ENCODE assay signal across 21 mouse cellular contexts in the genomic region with DNA sequence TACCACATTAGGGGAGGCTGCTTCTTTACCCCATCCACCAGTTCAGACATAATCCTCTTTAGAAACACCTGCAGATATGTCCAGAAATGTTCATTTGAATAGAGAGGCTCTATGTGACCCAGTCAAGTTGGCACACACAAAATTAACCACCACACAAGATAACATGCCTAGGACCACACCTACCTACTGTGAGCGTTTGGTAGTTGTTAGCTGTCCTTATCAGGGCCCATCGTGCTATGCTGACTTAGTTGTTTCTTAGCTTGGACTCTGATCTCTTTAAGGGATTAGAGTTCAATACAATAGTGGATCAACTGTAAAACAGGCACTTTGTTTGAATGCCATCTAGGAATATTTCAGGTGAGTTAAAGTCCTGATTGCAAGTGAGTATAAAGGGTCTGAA.
"Had no signal": no experiment of that assay in that cellular context is flagged by ENCODE, and none has a peak within 500 bp of the region (broad histone marks: within the 10 kb centered on the region; RNA-seq: fewer than 3 reads in every experiment).

No protein-coding gene starts in this region.

- H3K4me1 ChIP-seq: lung, embryonic 15.5 days; midbrain, embryonic 15.5 days; neural tube, embryonic 15.5 days had no signal

- H3K36me3 ChIP-seq: kidney, embryonic 15.5 days; limb, embryonic 10.5 days; limb, embryonic 13.5 days; lung, embryonic 15.5 days; midbrain, embryonic 12.5 days; midbrain, embryonic 15.5 days; neural tube, embryonic 12.5 days; neural tube, embryonic 15.5 days had no signal

- DNase-seq: kidney, adult 11 months; kidney, adult 8-10 months; kidney, postnatal 10 days; kidney, postnatal 36 days; layer of hippocampus, postnatal 36 days; lung, adult 18-20 months; lung, postnatal 10 days; lung, postnatal 36 days; retina, postnatal 1 day; right cerebral cortex, postnatal 25 days; thymus, adult 18-20 months; thymus, postnatal 36 days had no signal

- H3K4me3 ChIP-seq: kidney, embryonic 15.5 days; left cerebral cortex, adult 2 months; limb, embryonic 10.5 days; limb, embryonic 13.5 days; lung, embryonic 15.5 days; midbrain, embryonic 12.5 days; midbrain, embryonic 15.5 days; neural tube, embryonic 12.5 days; neural tube, embryonic 15.5 days had no signal

- H3K9me3 ChIP-seq: kidney, embryonic 15.5 days; limb, embryonic 10.5 days; lung, embryonic 15.5 days; midbrain, embryonic 12.5 days; midbrain, embryonic 15.5 days; neural tube, embryonic 12.5 days; neural tube, embryonic 15.5 days had no signal

- H3K9ac ChIP-seq: kidney, embryonic 15.5 days; limb, embryonic 13.5 days; lung, embryonic 15.5 days; midbrain, embryonic 12.5 days; midbrain, embryonic 15.5 days; neural tube, embryonic 12.5 days; neural tube, embryonic 15.5 days had no signal

- H3K27me3 ChIP-seq: kidney, embryonic 15.5 days; limb, embryonic 13.5 days; lung, embryonic 15.5 days; midbrain, embryonic 12.5 days; midbrain, embryonic 15.5 days; neural tube, embryonic 12.5 days; neural tube, embryonic 15.5 days had no signal

- H3K27ac ChIP-seq: kidney, embryonic 15.5 days; left cerebral cortex, adult 2 months; limb, embryonic 10.5 days; limb, embryonic 13.5 days; lung, embryonic 15.5 days; midbrain, embryonic 12.5 days; midbrain, embryonic 15.5 days; neural tube, embryonic 12.5 days; neural tube, embryonic 15.5 days had no signal

- ATAC-seq: midbrain, embryonic 15.5 days had no signal

- H3K4me2 ChIP-seq: kidney, embryonic 15.5 days; limb, embryonic 13.5 days; lung, embryonic 15.5 days; midbrain, embryonic 12.5 days; midbrain, embryonic 15.5 days; neural tube, embryonic 12.5 days; neural tube, embryonic 15.5 days had no signal
